Mouse (Mus musculus) kidney, embryonic 15.5 days (tissue): ENCODE results near the gene H2-Eb1. TPM values are rescaled to one million over a fixed set of nuclear protein-coding genes. Genes with fewer than 3 reads are reported as not detected.

ENCODE experiments used
- ATAC-seq: fragments of 200-750 bp; cut with Nextera tagmentation; replicated peaks from 2 replicates; pipeline ENCODE4 v1.8.0; 2017; ENCODE audit warnings: moderate TSS enrichment; ENCODE audit not compliant: low FRiP score
- H3K27ac ChIP-seq: fragments of 300-500 bp; sonication (generic); 2 replicates; pipeline ENCODE4 v1.5.1; 2015; ENCODE audit warnings: mild to moderate bottlenecking, inconsistent platforms
- H3K27me3 ChIP-seq: fragments of 300-500 bp; sonication (generic); 2 replicates; pipeline ENCODE4 v1.6.1; 2015; ENCODE audit warnings: inconsistent platforms
- H3K36me3 ChIP-seq: fragments of 300-500 bp; sonication (generic); 2 replicates; pipeline ENCODE4 v1.6.1; 2015; ENCODE audit warnings: inconsistent platforms
- H3K4me1 ChIP-seq: fragments of 300-500 bp; sonication (generic); 2 replicates; pipeline ENCODE4 v1.6.1; 2015; ENCODE audit warnings: inconsistent platforms
- H3K4me2 ChIP-seq: fragments of 300-500 bp; sonication (generic); 2 replicates; pipeline ENCODE4 v1.6.1; 2015; ENCODE audit warnings: moderate library complexity, mild to moderate bottlenecking, inconsistent platforms
- H3K4me3 ChIP-seq: fragments of 300-500 bp; sonication (generic); replicated peaks from 2 replicates; pipeline ENCODE4 v1.5.1; 2015; ENCODE audit warnings: mild to moderate bottlenecking, inconsistent platforms
- H3K9ac ChIP-seq: fragments of 300-500 bp; sonication (generic); 2 replicates; pipeline ENCODE4 v1.6.1; 2015; ENCODE audit warnings: mild to moderate bottlenecking, inconsistent platforms
- H3K9me3 ChIP-seq: fragments of 300-500 bp; sonication (generic); replicated peaks from 2 replicates; pipeline ENCODE4 v1.6.1; 2016; ENCODE audit warnings: inconsistent platforms
- WGBS: fragments of 180-500 bp; shearing (Covaris S2); methylation state at CpG from one replicate; pipeline ENCODE4 v1.1.7; 2015; ENCODE audit warnings: mixed read lengths; 5-methylcytosine and 5-hydroxymethylcytosine counted together
- polyA plus RNA-seq: library from polyadenylated mRNA; unstranded; fragments of >200 nt; fragmentation: Nextera tagmentation; extraction: Ambion mirVana; gene quantifications from 2 replicates; pipeline ENCODE4 v1.2.1, GENCODE M21; 2015

Gene H2-Eb1
- polyA plus RNA-seq, 1 experiment from 2014 or later = 6.9 TPM

GRCm38 (mm10) chr17:34325436-34325835 lies 19.8 kb downstream of the H2-Eb1 start, which contains the start of gene H2-Eb2:
TSS of gene H2-Eb2 (plus strand) at chr17:34325665.
- 49% methylated on average over 4 of the region's 4 CpGs for WGBS
- no peaks in the 10 kb centered on the region for H3K9me3 ChIP-seq

GRCm38 (mm10) chr17:34326373-34326772 lies 20.7 kb downstream of the H2-Eb1 start:
- H3K4me3 ChIP-seq = no peak overlapping the region

More at GRCm38 (mm10) chr17:34325436-34325835, 19.8 kb downstream of the H2-Eb1 start, which contains the start of gene H2-Eb2:
- Histone ChIP-seq H3K4me2 (no peak within 1 kb of the TSS), H3K4me1 (peaks cover 4% of the 10 kb centered on the region; the same call in 1 of the 2 replicates), H3K4me3 (no peak within 1 kb of the TSS), H3K9ac (no peak within 1 kb of the TSS), H3K36me3 (no peaks in the 10 kb centered on the region), H3K27ac (no peak within 1 kb of the TSS), H3K27me3 (no peaks in the 10 kb centered on the region)
- no peak for ATAC-seq

GRCm38 (mm10) chr17:34329807-34330206 lies 24.1 kb downstream of the H2-Eb1 start:
- 41% methylated on average over 2 of the region's 2 CpGs for WGBS
- peaks cover 4% of the 10 kb centered on the region; the same call in 1 of the 2 replicates for H3K4me1 ChIP-seq
- no peak overlapping the region for H3K4me3 ChIP-seq
- no peak overlapping the region for H3K9ac ChIP-seq
- H3K36me3 ChIP-seq = no peaks in the 10 kb centered on the region
- no peak for ATAC-seq
- H3K4me2 ChIP-seq = no peak overlapping the region
- no peak overlapping the region for H3K27ac ChIP-seq
- no peaks in the 10 kb centered on the region for H3K9me3 ChIP-seq
- no peaks in the 10 kb centered on the region; the same call in 1 of the 2 replicates for H3K27me3 ChIP-seq

More at GRCm38 (mm10) chr17:34326373-34326772, 20.7 kb downstream of the H2-Eb1 start:
- no peaks in the 10 kb centered on the region for H3K9me3 ChIP-seq
- H3K27me3 ChIP-seq = no peaks in the 10 kb centered on the region
- H3K36me3 ChIP-seq = no peaks in the 10 kb centered on the region
- H3K9ac ChIP-seq = no peak overlapping the region
- no peak overlapping the region for H3K4me2 ChIP-seq
- no peak for ATAC-seq
- no peak overlapping the region for H3K27ac ChIP-seq
- WGBS = 76% methylated on average over 3 of the region's 3 CpGs
- H3K4me1 ChIP-seq = peaks cover 4% of the 10 kb centered on the region; the same call in 1 of the 2 replicates

- Histone ChIP-seq H3K9me3 (no peaks in the 10 kb centered on the region), H3K9ac (no peak overlapping the region), H3K36me3 (no peaks in the 10 kb centered on the region), H3K4me2 (no peak overlapping the region), H3K4me3 (no peak overlapping the region), H3K27ac (no peak overlapping the region), H3K27me3 (no peaks in the 10 kb centered on the region; the same call in 1 of the 2 replicates), H3K4me1 (peaks cover 4% of the 10 kb centered on the region; the same call in 1 of the 2 replicates)
- 93% methylated on average over 1 of the region's 1 CpGs for WGBS
- ATAC-seq = no peak
These were observed 25.5 kb downstream of the H2-Eb1 start for GRCm38 (mm10) chr17:34331200-34331599.

- Histone ChIP-seq H3K4me1 (no peaks in the 10 kb centered on the region), H3K27ac (no peak overlapping the region), H3K9ac (no peak overlapping the region), H3K27me3 (0 out of 2 replicates have a peak, but pooled peaks cover 9% of the 10 kb centered on the region), H3K4me3 (no peak overlapping the region), H3K36me3 (no peaks in the 10 kb centered on the region), H3K4me2 (no peak overlapping the region), H3K9me3 (no peaks in the 10 kb centered on the region)
- 65% methylated on average over 3 of the region's 3 CpGs for WGBS
- ATAC-seq = no peak
These were observed 35.1 kb downstream of the H2-Eb1 start for GRCm38 (mm10) chr17:34340619-34341402.

GRCm38 (mm10) chr17:34344882-34345281 lies 39.2 kb downstream of the H2-Eb1 start:
- no peak overlapping the region for H3K9ac ChIP-seq
- no peak for ATAC-seq
- H3K4me2 ChIP-seq = no peak overlapping the region
- H3K4me1 ChIP-seq = no peaks in the 10 kb centered on the region
- no peaks in the 10 kb centered on the region for H3K27me3 ChIP-seq
- H3K36me3 ChIP-seq = no peaks in the 10 kb centered on the region
- no peaks in the 10 kb centered on the region for H3K9me3 ChIP-seq
- no peak overlapping the region for H3K27ac ChIP-seq
- no peak overlapping the region for H3K4me3 ChIP-seq
- 89% methylated on average over 4 of the region's 4 CpGs for WGBS

- Histone ChIP-seq H3K27ac (no peak overlapping the region), H3K36me3 (no peaks in the 10 kb centered on the region), H3K9ac (no peak overlapping the region), H3K27me3 (no peaks in the 10 kb centered on the region), H3K4me2 (no peak overlapping the region), H3K4me1 (no peaks in the 10 kb centered on the region), H3K4me3 (no peak overlapping the region), H3K9me3 (no peaks in the 10 kb centered on the region)
- ATAC-seq = no peak
- 87% methylated on average over 7 of the region's 7 CpGs for WGBS
These were observed 39.8 kb downstream of the H2-Eb1 start for GRCm38 (mm10) chr17:34345486-34345885.

- H3K36me3 ChIP-seq = no peaks in the 10 kb centered on the region
- 83% methylated on average over 3 of the region's 3 CpGs for WGBS
- ATAC-seq = no peak
These were observed 40.4 kb downstream of the H2-Eb1 start for GRCm38 (mm10) chr17:34346041-34346440.

GRCm38 (mm10) chr17:34347606-34348308 lies 42.1 kb downstream of the H2-Eb1 start:
- Histone ChIP-seq H3K27me3 (no peaks in the 10 kb centered on the region), H3K36me3 (no peaks in the 10 kb centered on the region), H3K27ac (no peak overlapping the region), H3K9ac (no peak overlapping the region), H3K4me2 (no peak overlapping the region), H3K9me3 (no peaks in the 10 kb centered on the region), H3K4me3 (no peak overlapping the region), H3K4me1 (no peaks in the 10 kb centered on the region)
- ATAC-seq = no peak
- WGBS = 69% methylated on average over 6 of the region's 6 CpGs

More at GRCm38 (mm10) chr17:34346041-34346440, 40.4 kb downstream of the H2-Eb1 start:
- H3K27me3 ChIP-seq = no peaks in the 10 kb centered on the region
- H3K4me3 ChIP-seq = no peak overlapping the region
- H3K9ac ChIP-seq = no peak overlapping the region
- H3K9me3 ChIP-seq = no peaks in the 10 kb centered on the region
- no peak overlapping the region for H3K4me2 ChIP-seq
- H3K27ac ChIP-seq = no peak overlapping the region
- no peaks in the 10 kb centered on the region for H3K4me1 ChIP-seq

- Histone ChIP-seq H3K4me3 (no peak overlapping the region), H3K27ac (no peak overlapping the region), H3K9ac (no peak overlapping the region), H3K27me3 (no peaks in the 10 kb centered on the region), H3K9me3 (no peaks in the 10 kb centered on the region), H3K36me3 (no peaks in the 10 kb centered on the region), H3K4me2 (no peak overlapping the region), H3K4me1 (no peaks in the 10 kb centered on the region)
- WGBS = 6% methylated on average over 4 of the region's 4 CpGs
- ATAC-seq = no peak
These were observed 43.8 kb downstream of the H2-Eb1 start for GRCm38 (mm10) chr17:34349429-34349828.

GRCm38 (mm10) chr17:34354539-34354938 lies 48.9 kb downstream of the H2-Eb1 start, which contains the start of gene Btnl2:
TSS of gene Btnl2 (plus strand) at chr17:34354822.
- WGBS = 86% methylated on average over 5 of the region's 5 CpGs
- H3K9ac ChIP-seq = no peak within 1 kb of the TSS
- no peak for ATAC-seq
- H3K9me3 ChIP-seq = no peaks in the 10 kb centered on the region
- H3K27ac ChIP-seq = no peak within 1 kb of the TSS
- no peaks in the 10 kb centered on the region for H3K4me1 ChIP-seq
- H3K4me2 ChIP-seq = no peak within 1 kb of the TSS
- H3K27me3 ChIP-seq = no peaks in the 10 kb centered on the region
- no peak within 1 kb of the TSS for H3K4me3 ChIP-seq
- H3K36me3 ChIP-seq = no peaks in the 10 kb centered on the region

GRCm38 (mm10) chr17:34354940-34355339 lies 49.3 kb downstream of the H2-Eb1 start:
- 83% methylated on average over 1 of the region's 1 CpGs for WGBS
- ATAC-seq = no peak
- H3K27me3 ChIP-seq = no peaks in the 10 kb centered on the region
- H3K36me3 ChIP-seq = no peaks in the 10 kb centered on the region
- no peak overlapping the region for H3K27ac ChIP-seq
- H3K4me3 ChIP-seq = no peak overlapping the region
- H3K4me2 ChIP-seq = no peak overlapping the region
- H3K9me3 ChIP-seq = no peaks in the 10 kb centered on the region
- no peak overlapping the region for H3K9ac ChIP-seq
- H3K4me1 ChIP-seq = no peaks in the 10 kb centered on the region
